Mouse (Mus musculus): ENCODE data around the gene H2-M3.

DNA sequence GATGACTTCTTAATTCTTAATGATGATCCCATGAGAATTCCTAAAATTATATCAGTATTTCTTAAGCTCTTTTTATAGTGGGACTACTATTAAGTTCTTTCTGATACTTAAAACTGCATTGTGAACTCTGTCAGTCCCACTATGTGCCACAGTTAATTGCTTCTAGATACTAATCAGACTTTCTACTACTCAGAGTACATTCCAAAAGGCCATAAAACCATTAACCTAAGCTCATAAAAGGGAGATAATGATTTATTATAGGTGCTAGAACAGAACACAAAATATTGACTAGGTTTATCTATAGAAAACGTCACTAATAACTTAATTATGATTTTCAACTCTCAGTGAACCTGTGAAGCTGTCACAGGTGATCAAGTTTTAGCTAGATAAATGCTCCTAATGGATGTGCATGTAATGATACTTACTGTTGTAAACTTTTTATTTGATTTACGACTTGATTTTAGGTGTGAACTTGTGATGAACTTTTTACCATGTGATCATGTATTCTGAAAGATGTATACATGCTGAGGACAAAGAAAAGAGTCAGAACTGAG is 40.2 kb downstream of the H2-M3 start:
- TF ChIP-seq EP300 (IDR thresholded peaks at IDR 0.05; ENCODE audit: insufficient read depth, low read depth, low read length) = no peak
- no peak for TF ChIP-seq CTCF (IDR thresholded peaks at IDR 0.05)

Data from heart, adult 2 months (tissue).